In the genomic region with DNA sequence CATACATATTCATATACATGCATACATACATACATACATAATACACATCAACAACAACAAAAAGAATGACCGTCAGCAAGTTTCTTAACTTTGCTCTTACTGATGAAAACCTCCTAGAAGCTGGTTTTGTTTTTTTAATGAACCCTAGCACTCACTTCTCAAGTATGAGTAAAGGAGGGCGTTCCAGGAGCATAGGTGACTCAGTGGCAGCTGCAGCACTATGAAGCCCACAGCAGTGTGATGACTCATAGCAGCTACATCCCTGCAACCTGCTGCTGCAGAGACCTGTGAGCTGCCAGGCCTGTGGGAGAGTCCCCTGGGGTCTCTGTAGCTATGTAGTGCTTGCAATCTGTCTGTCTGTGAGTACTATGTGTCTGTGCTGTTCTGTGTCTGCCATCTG, we compare ENCODE assay signal across 29 mouse cellular contexts. TPM values are rescaled to one million over a fixed set of nuclear protein-coding genes. Genes with fewer than 3 reads are reported as not detected.
DNase-seq lines count a peak whose midpoint lies in the region; TF ChIP-seq lines count a peak whose summit lies in the region.
"Had no signal": no experiment of that assay in that cellular context is flagged by ENCODE, and none has a peak within 500 bp of the region (broad histone marks: within the 10 kb centered on the region; RNA-seq: fewer than 3 reads in every experiment).

No protein-coding gene starts in this region.

- in situ Hi-C loops in CH12.LX (cut with MboI; ENCODE audit: low pct_ligation_motif_present, low pct_unique_long_range_greater_than_20kb, low sequenced_read_pairs): no loop called here

- no peak overlapping the region for H3K4me3 ChIP-seq in C2C12 (ENCODE audit: insufficient read depth, poor library complexity, severe bottlenecking)
- H3K4me3 ChIP-seq in CH12.LX (replicated peaks in 1 of 3; ENCODE audit: low read depth in 2 of 3, low read length in 2 of 3, poor library complexity in 1 of 3): no peak overlapping the region
- H3K4me3 ChIP-seq: embryonic facial prominence, embryonic 13.5 days; limb, embryonic 12.5 days; liver, embryonic 15.5 days; midbrain, embryonic 10.5 days; neural tube, embryonic 13.5 days; stomach, embryonic 15.5 days had no signal

- H3K79me3 ChIP-seq in C2C12 (ENCODE audit: low read depth): no peaks in the 10 kb centered on the region

- TF ChIP-seq POLR2A in CH12.LX (IDR thresholded peaks at IDR 0.05; ENCODE audit: low read depth, low read length): no peak

- dilution Hi-C loops in CH12.LX (cut with MboI; ENCODE audit: extremely low pct_ligation_motif_present, extremely low pct_unique_long_range_greater_than_20kb, low sequenced_read_pairs): no loop called here

- H3K79me2 ChIP-seq in C2C12 (ENCODE audit: control insufficient read depth, insufficient read depth) (no peaks in the 10 kb centered on the region), CH12.LX (replicated peaks; ENCODE audit: control insufficient read depth, extremely low read depth, insufficient read depth, poor library complexity, severe bottlenecking) (no peaks in the 10 kb centered on the region)

- TF ChIP-seq CTCF in C2C12 (IDR thresholded peaks at IDR 0.05; ENCODE audit: control insufficient read depth, insufficient read depth, insufficient read length): no peak
- TF ChIP-seq CTCF in CH12.LX (conservative IDR thresholded peaks at IDR 0.05 in 1 of 2, IDR thresholded peaks at IDR 0.05 in 1 of 2; ENCODE audit: low read depth in 2 of 2, low read length in 2 of 2): no peak

- no peaks in the 10 kb centered on the region for H3K9me3 ChIP-seq in CH12.LX (replicated peaks; ENCODE audit: low read length)
- H3K9me3 ChIP-seq: embryonic facial prominence, embryonic 13.5 days; limb, embryonic 12.5 days; liver, embryonic 15.5 days; midbrain, embryonic 10.5 days; neural tube, embryonic 13.5 days; stomach, embryonic 15.5 days had no signal

- H3K27me3 ChIP-seq in C2C12 (ENCODE audit: control insufficient read depth, insufficient read depth, insufficient read length): no peaks in the 10 kb centered on the region
- no peaks in the 10 kb centered on the region for H3K27me3 ChIP-seq in CH12.LX (replicated peaks)
- H3K27me3 ChIP-seq: embryonic facial prominence, embryonic 13.5 days; limb, embryonic 12.5 days; liver, embryonic 15.5 days; neural tube, embryonic 13.5 days; stomach, embryonic 15.5 days had no signal

- H3K36me3 ChIP-seq in C2C12 (ENCODE audit: control insufficient read depth, insufficient read depth) (peaks cover 90% of the 10 kb centered on the region), CH12.LX (replicated peaks in 1 of 2; ENCODE audit: control insufficient read depth in 1 of 2, insufficient read depth in 1 of 2, low read length in 1 of 2) (no peaks in the 10 kb centered on the region)
- H3K36me3 ChIP-seq: embryonic facial prominence, embryonic 13.5 days; limb, embryonic 12.5 days; stomach, embryonic 15.5 days had no signal

- no peak overlapping the region for H3K9ac ChIP-seq in CH12.LX (ENCODE audit: insufficient read depth, low read depth)
- H3K9ac ChIP-seq: embryonic facial prominence, embryonic 13.5 days; limb, embryonic 12.5 days; liver, embryonic 15.5 days; lung, embryonic 14.5 days; neural tube, embryonic 13.5 days; stomach, embryonic 15.5 days had no signal

- DNase-seq in CH12.LX (ENCODE audit: extremely low read depth): peak; percentile 68
- peak; percentile 67 for DNase-seq in brain, adult 2 months (ENCODE audit: low read depth, low spot score)
- DNase-seq in right cerebral cortex, adult 2 months (ENCODE audit: low spot score in 2 of 2): no peak
- DNase-seq in layer of hippocampus, postnatal 36 days: no peak
- no peak for DNase-seq in cerebellum, postnatal 36 days
- DNase-seq in heart, adult 8-10 months (ENCODE audit: low spot score): no peak
- DNase-seq: adrenal gland, adult 8-10 months; cerebellum, adult 8-10 months; embryo, embryonic 11 days; heart, postnatal 14 days; kidney, adult 8-10 months; kidney, postnatal 10 days; lung, embryonic 14.5 days; right cerebral cortex, postnatal 14 days; thymus, postnatal 14 days had no signal

- no peak overlapping the region for H3ac ChIP-seq in C2C12 (ENCODE audit: control insufficient read depth, insufficient read length, low read depth)

- TF ChIP-seq RAD21 in CH12.LX (IDR thresholded peaks at IDR 0.05; ENCODE audit: low read depth, low read length): no peak

- no peak overlapping the region for H3K27ac ChIP-seq in CH12.LX (ENCODE audit: insufficient read depth, low read depth)
- H3K27ac ChIP-seq: embryonic facial prominence, embryonic 13.5 days; limb, embryonic 12.5 days; liver, embryonic 15.5 days; midbrain, embryonic 10.5 days; neural tube, embryonic 13.5 days; stomach, embryonic 15.5 days had no signal

- peak; percentile 38; the same call in 1 of the 2 replicates for TF ChIP-seq EP300 in CH12.LX (IDR thresholded peaks at IDR 0.05; ENCODE audit: low read length)

- H3K4me2 ChIP-seq in CH12.LX (ENCODE audit: insufficient read depth, low read depth, poor library complexity, severe bottlenecking): no peak overlapping the region
- H3K4me2 ChIP-seq: embryonic facial prominence, embryonic 13.5 days; limb, embryonic 12.5 days; liver, embryonic 15.5 days; lung, embryonic 14.5 days; neural tube, embryonic 13.5 days; stomach, embryonic 15.5 days had no signal

- peaks cover 2 to 11% of the 10 kb centered on the region in 2 experiments; a peak in 3 of 4 replicates for H3K4me1 ChIP-seq in CH12.LX (ENCODE audit: control insufficient read depth in 1 of 2, insufficient read depth in 2 of 2)
- H3K4me1 ChIP-seq: embryonic facial prominence, embryonic 13.5 days; limb, embryonic 12.5 days; liver, embryonic 15.5 days; midbrain, embryonic 10.5 days; neural tube, embryonic 13.5 days; stomach, embryonic 15.5 days had no signal

TF ChIP-seq in C2C12, 6 proteins besides CTCF, POLR2A, EP300 and RAD21:
- no peak for TF ChIP-seq CEBPB (IDR thresholded peaks at IDR 0.05; ENCODE audit: low read depth)
- peak; percentile 98 for TF ChIP-seq MYOD1 (IDR thresholded peaks at IDR 0.05; ENCODE audit: control insufficient read depth, insufficient read length, low read depth)
- no peak for TF ChIP-seq MYOG (IDR thresholded peaks at IDR 0.05; ENCODE audit: control insufficient read depth, extremely low read depth, insufficient read length)
- no peak for TF ChIP-seq USF1 (IDR thresholded peaks at IDR 0.05; ENCODE audit: low read depth)
- TF ChIP-seq FOSL1 (IDR thresholded peaks at IDR 0.05; ENCODE audit: insufficient read depth, low read length, poor library complexity, severe bottlenecking): peak; percentile 94
- TF ChIP-seq MAX (IDR thresholded peaks at IDR 0.05): peak; percentile 36

TF ChIP-seq in CH12.LX, 34 proteins besides CTCF, POLR2A, EP300 and RAD21:
- no peak for TF ChIP-seq PAX5 (IDR thresholded peaks at IDR 0.05; ENCODE audit: low read length)
- TF ChIP-seq ELF1 (IDR thresholded peaks at IDR 0.05; ENCODE audit: low read depth, low read length): no peak
- TF ChIP-seq ZMIZ1 (IDR thresholded peaks at IDR 0.05; ENCODE audit: low read depth, low read length): no peak
- no peak for TF ChIP-seq NELFE (IDR thresholded peaks at IDR 0.05; ENCODE audit: low read depth, low read length)
- peak; percentile 29; the same call in 1 of the 2 replicates for TF ChIP-seq IRF4 (IDR thresholded peaks at IDR 0.05; ENCODE audit: low read depth, low read length)
- no peak for TF ChIP-seq JUN (IDR thresholded peaks at IDR 0.05; ENCODE audit: insufficient read depth, low read depth, low read length)
- no peak for TF ChIP-seq GABPA (IDR thresholded peaks at IDR 0.05; ENCODE audit: insufficient replicate concordance, low read depth, low read length)
- peak; percentile 70 for TF ChIP-seq ETS1 (conservative IDR thresholded peaks at IDR 0.05; ENCODE audit: low read depth, low read length)
- TF ChIP-seq KAT2A (IDR thresholded peaks at IDR 0.05; ENCODE audit: insufficient replicate concordance, low read length): no peak
- no peak for TF ChIP-seq HCFC1 (IDR thresholded peaks at IDR 0.05; ENCODE audit: low read depth, low read length)
- no peak for TF ChIP-seq ZC3H11A (IDR thresholded peaks at IDR 0.05; ENCODE audit: low read depth, low read length)
- TF ChIP-seq CHD1 (IDR thresholded peaks at IDR 0.05; ENCODE audit: low read depth, low read length): no peak
- TF ChIP-seq UBTF (IDR thresholded peaks at IDR 0.05; ENCODE audit: low read depth, low read length): no peak
- 0 out of 2 replicates have a peak, but pooled peaks have one; percentile 19 for TF ChIP-seq BHLHE40 (IDR thresholded peaks at IDR 0.05; ENCODE audit: low read depth, low read length)
- TF ChIP-seq SIN3A (IDR thresholded peaks at IDR 0.05; ENCODE audit: low read length): no peak
- peak; percentile 43; the same call in 1 of the 2 replicates for TF ChIP-seq TCF12 (IDR thresholded peaks at IDR 0.05; ENCODE audit: low read depth, low read length)
- TF ChIP-seq MXI1 (IDR thresholded peaks at IDR 0.05; ENCODE audit: low read depth, low read length): no peak
- no peak for TF ChIP-seq POLR2AphosphoS2 (IDR thresholded peaks at IDR 0.05; ENCODE audit: low read depth, low read length)
- TF ChIP-seq MAZ (IDR thresholded peaks at IDR 0.05; ENCODE audit: low read depth, low read length): no peak
- no peak for TF ChIP-seq USF2 (conservative IDR thresholded peaks at IDR 0.05; ENCODE audit: low read depth, low read length)
- no peak for TF ChIP-seq CHD2 (IDR thresholded peaks at IDR 0.05; ENCODE audit: low read length)
- TF ChIP-seq ZNF384 (IDR thresholded peaks at IDR 0.05; ENCODE audit: low read depth, low read length): no peak
- no peak for TF ChIP-seq USF1 (IDR thresholded peaks at IDR 0.05; ENCODE audit: low read depth, low read length)

RNA-seq across cellular contexts. Expression of gene Hspa4l, which starts 17.0 kb away (rescaled TPM):
- polyA plus RNA-seq in C2C12 (2012; fragmentation: generic; extraction: Trizol) (15.7 TPM), CH12.LX (2012; ENCODE audit: insufficient read length, low read depth) (2.3 and 3.8 TPM in 2 replicates)
- total RNA-seq in CH12.LX (2012; rRNA removed) (4.4 and 5.3 TPM in 2 replicates), CH12.LX (2014; rRNA removed) (1.7 and 2.1 TPM in 2 replicates)
- total RNA-seq in layer of hippocampus, postnatal 36 days (2021): 100 to 1,000 TPM; 165 to 173 TPM
- 10 to 100 TPM; 50.2 to 54.8 (median 52.3) TPM for total RNA-seq in heart, adult 8-10 months (2022)

RNA-seq across cellular contexts. Expression of gene Plk4, which starts 38.5 kb away (rescaled TPM):
- 15.7 TPM for polyA plus RNA-seq in C2C12 (2012; fragmentation: generic; extraction: Trizol)
- total RNA-seq in CH12.LX (2012; rRNA removed): 39.2 and 41.1 TPM in 2 replicates
- 43.2 and 46.0 TPM in 2 replicates for total RNA-seq in CH12.LX (2014; rRNA removed)
- 36.3 and 39.0 TPM in 2 replicates for polyA plus RNA-seq in CH12.LX (2012; ENCODE audit: insufficient read length, low read depth)
- 1 to 10 TPM; 2.9 to 3.7 TPM for total RNA-seq in layer of hippocampus, postnatal 36 days (2021)
- total RNA-seq in heart, adult 8-10 months (2022): 1 to 10 TPM; 1.4 to 2.6 (median 1.8) TPM

RNA-seq across cellular contexts. Expression of gene Slc25a31, which starts 52.7 kb away (rescaled TPM):
- polyA plus RNA-seq in C2C12 (2012; fragmentation: generic; extraction: Trizol) (not detected), CH12.LX (2012; ENCODE audit: insufficient read length, low read depth) (not detected in 2 replicates)
- total RNA-seq in CH12.LX (2012; rRNA removed) (not detected in 2 replicates), CH12.LX (2014; rRNA removed) (not detected in 2 replicates)
- under 1 TPM; 0.25 to 0.28 TPM for total RNA-seq in layer of hippocampus, postnatal 36 days (2021)
- total RNA-seq in heart, adult 8-10 months (2022): under 1 TPM; 0.17 to 0.38 (median 0.28) TPM
- total RNA-seq: gastrocnemius, adult 8-10 months; left cerebral cortex, adult 18-20 months; liver, adult 2 months; megakaryocyte progenitor cell, adult 5-6 weeks; MEL had no signal
- polyA plus RNA-seq: large intestine, adult 2 months; lung, embryonic 14.5 days; small intestine, adult 2 months had no signal

Comparison
In these comparisons a context has a peak if more than half of its experiments do, and no peak if none do; other contexts are left out.
1. DNase-seq: peak in CH12.LX (single experiment) and brain, adult 2 months (single experiment); none in right cerebral cortex, adult 2 months (0 of 2), layer of hippocampus, postnatal 36 days (0 of 2), cerebellum, postnatal 36 days (0 of 2) and heart, adult 8-10 months (single experiment).
2. RNA of gene Hspa4l, which starts 17.0 kb away (total RNA-seq): 165 to 173 TPM in layer of hippocampus, postnatal 36 days and 50.2 to 54.8 TPM in heart, adult 8-10 months; 1.7 to 5.3 TPM in CH12.LX; every median in the first group is over 4 times any median in the second.
3. RNA of gene Plk4, which starts 38.5 kb away (total RNA-seq): 39.2 to 46.0 TPM in CH12.LX; 2.9 to 3.7 TPM in layer of hippocampus, postnatal 36 days and 1.4 to 2.6 TPM in heart, adult 8-10 months; every median in the first group is over 4 times any median in the second.